Mouse (Mus musculus): ENCODE results near the gene Mcoln2.

Gene Mcoln2

DNA sequence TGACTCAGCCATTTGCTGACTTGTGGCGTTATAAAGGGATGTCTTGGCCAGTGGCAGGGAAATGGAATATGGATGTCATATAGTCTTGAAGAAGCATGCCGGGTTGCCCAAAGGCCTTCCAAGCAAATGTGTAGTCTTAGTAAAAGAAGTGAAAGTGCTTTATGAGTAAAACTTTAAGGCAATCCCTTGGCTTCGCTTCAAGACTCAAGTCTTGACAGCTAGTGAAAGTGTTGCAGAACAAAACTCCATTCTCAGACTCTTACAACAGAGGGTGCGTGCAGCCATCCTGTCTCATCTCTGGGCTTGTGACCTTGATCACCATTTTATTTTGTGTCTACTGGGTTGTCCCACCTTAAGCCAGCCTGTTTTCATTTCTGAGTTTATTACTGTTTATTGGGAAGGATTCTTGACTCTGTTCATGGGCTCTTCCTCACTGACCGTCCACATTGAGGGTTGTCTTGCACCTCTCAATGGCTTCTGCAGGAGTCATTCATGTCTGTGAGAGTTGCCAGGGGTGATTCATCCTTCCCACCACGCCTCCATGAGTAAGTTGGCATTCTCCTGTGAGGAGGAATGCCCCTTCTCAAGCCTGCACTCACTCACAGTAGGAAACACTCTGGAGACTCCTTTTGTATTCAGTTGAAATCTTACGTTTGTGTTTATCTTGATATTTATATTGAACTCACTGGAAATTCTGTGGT, 75.6 kb downstream of the Mcoln2 start:
- no peak for DNase-seq (ENCODE audit: low read depth, low spot score)

DNA sequence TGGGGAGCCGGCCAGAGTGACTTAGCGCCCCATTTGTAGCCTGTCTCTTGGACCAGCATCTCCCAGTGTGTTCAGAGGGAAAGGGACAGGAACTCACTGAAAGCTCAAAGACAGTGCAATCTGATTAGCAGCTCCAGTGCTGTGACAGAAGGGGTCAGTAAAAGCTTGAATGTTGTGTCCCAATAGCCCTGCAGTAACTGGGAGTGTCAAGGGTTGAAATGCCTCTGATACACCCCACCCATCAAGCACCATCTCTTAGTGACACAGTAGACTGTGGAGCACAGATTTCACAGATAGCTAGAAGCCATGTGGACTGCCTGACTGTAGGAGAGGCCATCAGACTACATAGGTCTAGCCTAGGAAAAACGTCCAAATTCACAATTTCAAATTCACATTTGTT, 77.8 kb downstream of the Mcoln2 start:
- DNase-seq (ENCODE audit: low read depth, low spot score): peak; percentile 40

DNA sequence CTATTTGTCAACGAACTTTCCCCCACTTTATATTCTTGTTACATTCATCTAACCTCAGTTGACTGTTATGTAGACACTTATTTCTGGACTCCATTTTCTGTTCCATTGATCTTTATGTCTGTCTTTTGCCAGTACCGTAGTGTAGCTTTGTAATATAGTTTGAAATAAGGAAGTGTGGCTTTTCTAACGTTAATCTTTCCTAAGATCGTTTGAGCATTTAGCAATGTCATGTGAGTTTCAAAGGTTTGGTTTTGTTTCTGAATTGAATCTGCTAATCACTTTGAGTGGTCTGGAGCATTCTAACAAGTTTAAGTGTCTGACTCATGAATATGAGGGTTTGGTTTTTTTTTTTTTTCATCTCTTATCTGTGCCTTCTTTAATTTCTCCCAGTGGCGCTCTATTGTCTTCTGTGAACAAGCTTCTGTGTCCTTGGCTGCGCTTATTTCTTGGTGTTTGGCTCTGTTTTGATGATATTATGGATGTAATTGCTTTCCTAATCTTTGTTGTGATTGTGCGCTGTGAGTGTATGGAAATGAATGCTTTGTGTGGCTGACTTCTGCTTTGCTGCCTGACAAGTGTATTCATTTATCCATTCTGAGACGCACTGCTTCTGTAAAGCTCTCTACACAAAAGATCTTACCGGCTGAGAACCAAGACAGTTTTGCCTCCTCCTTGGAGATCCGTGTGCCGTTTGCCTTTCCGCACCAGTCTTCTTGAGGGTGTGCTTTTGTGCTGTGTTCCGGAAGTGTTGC, 79.1 kb downstream of the Mcoln2 start:
- no peak for DNase-seq (ENCODE audit: low read depth, low spot score)

DNA sequence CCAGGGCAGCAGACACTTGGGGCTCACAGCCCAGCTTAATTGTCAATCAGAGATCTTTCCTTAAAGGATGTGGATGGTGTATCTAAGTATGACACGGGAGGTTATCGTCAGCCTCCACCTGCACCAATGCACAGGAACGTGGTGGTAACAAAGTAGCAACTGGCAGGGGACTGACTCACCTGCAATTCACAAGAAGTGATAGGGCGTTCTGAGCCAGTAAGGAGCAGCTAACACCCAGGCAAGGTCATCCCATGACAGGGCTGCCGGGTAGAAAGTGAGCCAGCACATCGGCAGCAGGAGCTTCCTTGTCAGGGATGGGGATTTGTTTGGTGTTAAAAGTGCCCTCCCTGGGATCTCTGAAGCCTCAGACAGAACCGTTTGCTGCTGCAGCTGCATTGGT, 83.1 kb downstream of the Mcoln2 start:
- no peak for DNase-seq (ENCODE audit: low read depth, low spot score)

DNA sequence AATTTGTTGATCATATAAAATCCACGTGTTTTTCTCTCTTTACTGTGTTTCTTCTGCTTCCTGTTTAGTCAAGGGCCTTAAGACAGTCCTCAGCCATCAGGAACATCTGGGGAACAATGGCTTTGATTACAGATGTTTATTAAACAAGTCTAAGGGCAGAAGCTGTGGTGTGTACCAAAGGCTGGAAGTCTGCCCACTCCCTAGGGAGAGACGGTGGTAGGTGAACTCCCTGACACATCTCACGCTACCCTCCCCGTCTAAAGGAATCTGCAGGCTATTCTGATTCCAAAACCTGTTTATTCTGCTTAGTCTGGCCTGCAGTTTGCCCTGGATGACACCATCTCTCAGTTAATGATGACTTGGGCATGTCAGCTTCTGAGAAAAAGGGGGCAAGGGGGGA, 84.1 kb downstream of the Mcoln2 start:
- no peak for DNase-seq (ENCODE audit: low read depth, low spot score)

DNA sequence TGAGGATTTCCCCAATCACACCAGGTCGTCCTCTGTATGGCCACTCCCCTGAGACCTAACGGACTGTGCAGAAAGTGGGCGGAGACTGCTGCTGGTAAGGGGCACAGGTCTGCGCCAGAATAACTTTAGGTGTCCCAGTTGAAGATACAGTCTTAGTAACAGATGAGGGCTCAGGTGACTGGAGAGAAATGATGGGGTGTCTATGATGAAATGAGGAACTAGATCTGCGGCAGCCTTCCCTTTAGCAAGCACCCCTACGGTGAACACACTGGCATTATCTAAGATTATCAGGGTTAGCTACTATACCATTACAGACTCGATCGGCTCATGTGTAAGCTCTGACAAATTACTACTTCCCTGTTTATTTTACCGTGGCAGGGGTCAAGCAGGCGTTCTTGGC, 84.9 kb downstream of the Mcoln2 start:
- DNase-seq (ENCODE audit: low read depth, low spot score): no peak

DNA sequence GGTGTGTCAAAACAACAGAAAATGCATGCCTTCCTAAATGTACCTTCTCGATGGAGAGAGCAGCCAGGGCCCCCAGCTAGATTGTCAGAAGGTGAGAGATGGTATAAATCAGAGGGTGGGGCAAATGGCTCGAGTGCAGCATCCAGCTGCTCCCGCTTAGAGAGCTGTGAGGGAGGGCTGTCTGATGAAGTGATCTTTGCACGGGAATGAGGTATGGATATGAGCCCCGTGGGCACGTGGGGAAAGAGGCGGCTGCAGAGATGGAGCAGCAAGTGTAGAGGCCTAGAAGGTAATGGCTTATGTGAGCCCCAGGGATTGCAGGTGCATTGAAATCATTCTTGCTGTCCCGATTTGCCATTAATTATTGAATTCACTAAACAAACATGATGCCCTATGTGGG, 86.6 kb downstream of the Mcoln2 start:
- DNase-seq (ENCODE audit: low read depth, low spot score): no peak

DNA sequence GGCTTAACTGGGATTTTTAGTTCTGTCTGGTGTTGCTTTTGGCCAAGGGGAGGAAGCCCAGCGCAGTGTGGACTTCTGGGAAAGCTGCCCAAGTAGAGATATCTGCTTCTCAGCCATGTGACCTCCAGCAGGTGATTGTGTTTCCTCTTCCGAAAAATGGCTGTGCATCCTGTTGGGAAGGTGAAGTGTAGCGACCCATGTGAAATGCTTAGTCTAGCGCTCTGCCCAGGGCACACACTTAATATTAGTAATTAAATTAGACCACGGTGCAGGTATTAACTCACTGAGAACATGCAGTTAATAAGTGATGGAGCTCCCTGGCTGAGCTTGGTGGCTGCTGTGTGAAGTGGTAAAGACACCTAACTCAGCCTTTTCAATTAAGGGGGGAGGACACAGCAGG, 88.0 kb downstream of the Mcoln2 start:
- DNase-seq (ENCODE audit: low read depth, low spot score): no peak

DNA sequence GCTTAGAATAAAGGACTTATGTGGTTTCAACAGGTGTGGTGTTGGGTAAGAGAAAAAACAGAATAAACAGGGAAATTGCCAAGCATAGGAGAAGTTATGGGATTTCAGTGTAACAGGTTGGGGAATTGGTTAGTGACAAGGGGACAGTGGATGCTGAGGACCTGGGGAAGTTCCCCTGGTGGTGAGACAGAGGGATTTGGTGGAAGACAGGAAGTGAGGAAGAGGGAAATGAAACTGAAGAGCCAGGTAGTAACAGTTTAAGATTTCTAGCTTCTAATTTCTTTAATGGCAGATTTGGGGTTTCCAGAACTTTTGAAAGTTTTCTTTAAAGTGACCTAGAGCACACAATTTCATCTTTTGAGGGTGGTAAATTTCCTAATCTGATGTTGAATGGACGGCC, 95.0 kb downstream of the Mcoln2 start:
- no peak for DNase-seq (ENCODE audit: low read depth, low spot score)
